Mouse (Mus musculus): Measurements from ENCODE around the gene Gm7849.
"Not testable (repeated sequence)": the region's sequence is repeated elsewhere in the genome, so short reads cannot be mapped to it uniquely, and the experiment has no call there.

Gene Gm7849

DNA sequence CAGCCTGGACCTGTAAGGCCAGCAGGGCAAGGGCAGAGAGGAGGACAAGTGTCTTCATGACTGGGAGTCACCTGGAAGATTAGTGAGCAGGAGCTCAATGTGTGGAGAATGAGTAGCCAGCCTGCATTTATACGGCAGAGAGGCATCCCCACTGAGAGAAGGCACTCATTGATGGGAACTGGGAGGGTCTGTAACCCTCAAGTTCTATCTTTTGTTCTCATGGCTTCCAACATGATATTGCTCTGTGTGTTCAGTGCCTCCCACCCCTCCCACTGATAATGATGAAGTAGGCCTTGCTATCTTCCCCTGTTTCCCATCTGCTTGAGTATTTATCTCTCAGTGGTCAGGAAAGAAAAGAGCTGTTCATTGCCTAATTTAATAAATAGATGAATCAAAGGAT is at the start of gene Gm7849:
TSS of gene Gm7849 (minus strand) at position 101 of the 400 bp plus-strand sequence.
- DNase-seq = not testable (repeated sequence)

DNA sequence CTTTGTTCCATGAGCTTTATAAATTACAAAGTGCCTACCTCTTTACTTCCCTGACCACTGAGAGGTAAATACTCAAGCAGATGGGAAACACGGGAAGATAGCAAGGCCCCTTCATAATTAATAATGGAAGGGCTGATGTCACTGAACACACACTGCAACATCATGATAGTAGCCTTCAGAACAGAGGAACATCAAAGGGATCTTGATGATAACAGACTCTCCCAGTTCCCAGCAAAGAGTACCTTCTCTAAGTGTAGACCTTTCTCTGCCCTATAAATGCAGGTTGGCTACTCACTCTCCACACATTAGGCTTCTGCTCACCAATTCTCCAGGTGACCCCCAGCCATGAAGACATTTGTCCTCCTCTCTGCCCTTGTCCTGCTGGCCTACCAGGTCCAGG is 29.2 kb downstream of the Gm7849 start, which contains the start of gene Defa36:
TSS of gene Defa36 (plus strand) at position 301 of the 400 bp plus-strand sequence.
- not testable (repeated sequence) for DNase-seq
